Mouse (Mus musculus) spleen, embryonic (tissue): Measurements from ENCODE around the gene Mmadhc.

Source experiments
- CTCF ChIA-PET: fragments of 350-600 bp; sonication (Branson Sonifier 250); formaldehyde crosslinking; loops from one replicate; lab custom pipeline; 2022; lab: Charles Lee

The Mmadhc gene

GRCm38 (mm10) chr2:50296109-50296986 lies at the start of gene Mmadhc:
Gene Mmadhc (minus strand): TSS chr2:50296801.
- CTCF ChIA-PET: interaction anchor here (0.5 kb wide), 1 partner anchor 1642 kb away, joined by 6 read pairs; no protein-coding TSS in a partner anchor

- CTCF ChIA-PET: interaction anchor here (0.6 kb wide), 1 partner anchor 541 kb away, joined by 5 read pairs; no protein-coding TSS in a partner anchor
Measured at GRCm38 (mm10) chr2:50343598-50343997, 47.0 kb upstream of the Mmadhc start.

- CTCF ChIA-PET: no interaction called here
Measured at GRCm38 (mm10) chr2:50339061-50339460, 42.5 kb upstream of the Mmadhc start.

- CTCF ChIA-PET: interaction anchor here (0.6 kb wide), 1 partner anchor 181 kb away, joined by 3 read pairs; no protein-coding TSS in a partner anchor
Measured at GRCm38 (mm10) chr2:50337596-50337995, 41.0 kb upstream of the Mmadhc start.

GRCm38 (mm10) chr2:50331716-50332270 lies 35.2 kb upstream of the Mmadhc start:
- CTCF ChIA-PET: no interaction called here

GRCm38 (mm10) chr2:50328181-50328580 lies 31.6 kb upstream of the Mmadhc start:
- CTCF ChIA-PET: no interaction called here

- CTCF ChIA-PET: no interaction called here
Measured at GRCm38 (mm10) chr2:50324799-50325198, 28.2 kb upstream of the Mmadhc start.

GRCm38 (mm10) chr2:50306663-50307320 lies 10.2 kb upstream of the Mmadhc start:
- CTCF ChIA-PET: no interaction called here

- CTCF ChIA-PET: no interaction called here
Measured at GRCm38 (mm10) chr2:50304824-50305577, 8.4 kb upstream of the Mmadhc start.

GRCm38 (mm10) chr2:50296987-50297350 lies 368 bp upstream of the Mmadhc start:
- CTCF ChIA-PET: no interaction called here

- CTCF ChIA-PET: no interaction called here
Measured at GRCm38 (mm10) chr2:50295562-50295961, 1.0 kb downstream of the Mmadhc start.

- CTCF ChIA-PET: no interaction called here
Measured at GRCm38 (mm10) chr2:50294084-50294483, 2.5 kb downstream of the Mmadhc start.

- CTCF ChIA-PET: no interaction called here
Measured at GRCm38 (mm10) chr2:50293572-50293971, 3.0 kb downstream of the Mmadhc start.

- CTCF ChIA-PET: interaction anchor here (0.7 kb wide), 1 partner anchor 553 kb away, joined by 4 read pairs; no protein-coding TSS in a partner anchor
Measured at GRCm38 (mm10) chr2:50291901-50292300, 4.7 kb downstream of the Mmadhc start.

- CTCF ChIA-PET: no interaction called here
Measured at GRCm38 (mm10) chr2:50290754-50291153, 5.8 kb downstream of the Mmadhc start.

- CTCF ChIA-PET: no interaction called here
Measured at GRCm38 (mm10) chr2:50284781-50285180, 11.8 kb downstream of the Mmadhc start.

GRCm38 (mm10) chr2:50284040-50284439 lies 12.6 kb downstream of the Mmadhc start:
- CTCF ChIA-PET: no interaction called here

- CTCF ChIA-PET: no interaction called here
Measured at GRCm38 (mm10) chr2:50276715-50277114, 19.9 kb downstream of the Mmadhc start.

GRCm38 (mm10) chr2:50273415-50273814 lies 23.2 kb downstream of the Mmadhc start:
- CTCF ChIA-PET: no interaction called here

GRCm38 (mm10) chr2:50272165-50272564 lies 24.4 kb downstream of the Mmadhc start:
- CTCF ChIA-PET: no interaction called here

- CTCF ChIA-PET: no interaction called here
Measured at GRCm38 (mm10) chr2:50268514-50268913, 28.1 kb downstream of the Mmadhc start.

- CTCF ChIA-PET: no interaction called here
Measured at GRCm38 (mm10) chr2:50267046-50267445, 29.6 kb downstream of the Mmadhc start.
